Mouse (Mus musculus) testis, adult 2 months (tissue): ENCODE data around the gene Oard1.

Source experiments
- CTCF ChIP-seq: fragments of 200-500 bp; IDR thresholded peaks from 2 replicates; pipeline ENCODE4 v1.5.1; 2012; ENCODE audit warnings: low read depth, mild to moderate bottlenecking, inconsistent platforms, low read length, moderate library complexity; ENCODE audit not compliant: control insufficient read depth, insufficient read depth, insufficient replicate concordance
- POLR2A ChIP-seq: fragments of 200-500 bp; IDR thresholded peaks from 2 replicates; pipeline ENCODE4 v1.6.1; 2012; ENCODE audit warnings: low read depth, mild to moderate bottlenecking, inconsistent platforms, low read length, moderate library complexity; ENCODE audit not compliant: control insufficient read depth

DNA sequence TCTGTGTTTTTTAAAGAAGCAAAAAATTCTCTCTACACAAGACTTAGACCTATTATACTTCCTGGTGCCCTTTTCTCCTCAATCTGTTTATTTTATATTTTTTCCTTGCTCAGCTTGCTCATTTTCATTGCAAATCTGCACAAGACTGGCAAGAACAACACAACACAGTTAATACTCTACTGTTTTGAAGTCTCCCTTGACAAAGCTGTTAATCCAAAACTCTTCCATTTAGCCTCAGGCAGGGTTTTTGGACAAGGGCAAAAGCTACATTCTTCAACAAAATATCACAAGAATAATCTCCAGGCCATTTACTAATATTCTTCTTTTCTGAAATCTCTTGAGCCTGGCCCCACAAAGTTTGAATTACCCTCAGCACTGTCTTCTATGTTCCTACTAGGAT, 38.2 kb upstream of the Oard1 start:
- no peak for TF ChIP-seq CTCF
- TF ChIP-seq POLR2A, result no peak
